Mouse (Mus musculus): Measurements from ENCODE around the gene Rapgef4.

Gene Rapgef4

DNA sequence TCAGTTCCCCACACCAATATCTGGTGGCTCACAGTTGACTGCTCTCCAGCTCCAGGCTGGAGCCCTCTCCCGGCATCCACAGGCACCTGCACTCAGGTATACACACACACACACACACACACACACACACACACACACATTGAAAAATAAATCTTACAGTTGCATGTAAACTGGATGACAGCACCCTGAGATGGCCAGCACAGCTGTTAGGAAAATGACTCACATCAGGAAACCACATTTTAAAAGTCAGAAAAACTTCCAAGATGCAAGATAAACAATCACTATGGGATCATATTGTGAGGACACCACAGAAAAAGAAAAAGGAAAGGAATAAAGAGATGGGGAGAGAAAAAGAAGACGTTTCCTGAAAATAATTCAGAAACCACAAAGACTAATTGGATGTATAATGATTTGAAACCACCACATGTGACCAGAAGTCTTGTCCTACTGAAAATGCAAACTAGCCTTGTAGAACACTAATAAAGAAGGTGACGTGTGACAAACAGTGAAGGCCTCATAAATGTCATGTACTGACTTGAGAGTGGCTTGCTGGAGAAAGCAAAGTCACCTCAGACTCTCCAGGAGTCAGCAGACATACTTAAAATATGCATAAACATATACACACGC, 297.3 kb downstream of the Rapgef4 start:
- no peak for DNase-seq (ENCODE audit: low spot score)

DNA sequence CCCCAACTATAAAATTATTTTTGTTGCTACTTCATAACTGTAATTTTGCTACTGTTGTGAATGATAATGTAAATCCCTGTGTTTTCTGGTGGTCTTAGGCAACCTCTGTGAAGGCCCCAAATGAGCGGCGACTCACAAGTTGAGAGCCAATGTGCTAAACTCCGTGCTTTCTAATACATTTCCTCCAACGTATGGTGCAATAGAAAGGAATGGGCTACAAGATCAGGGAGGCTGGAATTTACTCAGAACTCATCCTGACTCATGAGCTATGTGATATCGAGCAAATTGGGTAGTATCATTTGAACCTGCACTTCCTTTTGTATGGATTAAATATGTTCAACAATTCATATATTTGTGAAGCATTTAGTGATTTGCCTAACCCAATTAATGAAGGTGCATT, 299.5 kb downstream of the Rapgef4 start:
- DNase-seq (ENCODE audit: low spot score) = no peak

DNA sequence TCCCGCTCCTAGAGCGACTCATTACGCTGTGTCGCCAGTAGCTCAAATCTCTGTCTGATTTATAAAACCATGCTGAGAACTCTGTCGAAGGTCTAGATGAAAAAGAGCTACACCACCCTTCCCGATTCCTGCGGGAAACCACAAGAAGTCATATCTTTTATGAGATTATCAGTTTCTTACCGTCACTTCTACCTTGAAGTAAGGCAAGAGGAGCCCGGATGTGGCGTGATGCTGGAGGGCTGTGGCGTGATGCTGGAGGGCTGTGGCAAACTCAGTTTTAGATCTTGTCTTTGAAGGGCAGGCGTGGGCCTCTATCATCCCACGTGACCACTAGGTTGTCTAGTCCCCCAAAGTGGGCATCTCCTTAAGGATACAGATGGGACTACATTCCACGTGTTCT, 300.9 kb downstream of the Rapgef4 start:
- no peak for DNase-seq (ENCODE audit: low spot score)

GRCm38 (mm10) chr2:72282733-72283132, 301.7 kb downstream of the Rapgef4 start:
- DNase-seq (ENCODE audit: low spot score) = no peak

GRCm38 (mm10) chr2:72284689-72285088, 303.6 kb downstream of the Rapgef4 start:
- DNase-seq (ENCODE audit: low spot score) = no peak

- peak; percentile 66 for DNase-seq (ENCODE audit: low spot score)
Observed at GRCm38 (mm10) chr2:72285256-72285887, 304.3 kb downstream of the Rapgef4 start, which contains the start of gene Map3k20. Gene Map3k20, plus strand, starts transcription at chr2:72285637.

DNA sequence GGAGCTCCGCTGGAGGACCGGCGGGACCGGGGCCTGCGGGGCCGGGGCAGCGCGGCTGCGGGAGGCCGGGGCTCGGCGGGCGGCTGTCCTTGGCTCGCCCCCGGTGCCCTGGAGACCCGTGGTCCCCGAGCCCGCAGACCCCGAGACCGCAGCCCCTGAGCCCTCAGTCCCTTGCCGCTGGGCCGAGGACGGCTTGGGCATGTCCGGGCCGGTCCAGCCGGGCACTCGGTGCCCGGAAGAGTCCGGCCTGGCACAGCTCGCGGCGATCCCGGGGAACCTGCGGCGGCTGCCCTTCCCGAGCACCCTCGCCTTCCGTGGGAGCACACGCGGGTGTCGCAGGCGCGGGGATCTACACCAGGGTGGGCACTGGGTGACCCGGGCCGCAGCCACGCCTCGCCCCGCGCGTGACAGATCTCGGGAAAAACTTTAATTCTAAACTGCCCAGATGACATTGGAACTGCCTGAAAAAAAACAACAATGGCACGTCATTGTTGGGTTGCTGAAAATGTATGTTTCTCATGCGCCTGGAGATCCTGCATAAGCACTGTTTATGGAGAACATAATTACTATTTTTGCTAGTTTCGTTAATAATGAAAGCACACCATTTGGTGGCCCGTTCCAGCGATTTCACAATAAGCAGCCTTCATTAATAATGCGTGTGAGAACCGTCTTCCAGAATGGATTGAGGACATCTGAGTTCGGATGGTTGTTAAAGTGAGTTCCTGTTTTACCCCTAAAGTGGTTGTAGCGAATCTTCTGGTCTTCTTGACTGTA, 305.0 kb downstream of the Rapgef4 start:
- peak; percentile 15 for DNase-seq (ENCODE audit: low spot score)

GRCm38 (mm10) chr2:72287142-72287541, 306.1 kb downstream of the Rapgef4 start:
- no peak for DNase-seq (ENCODE audit: low spot score)

DNA sequence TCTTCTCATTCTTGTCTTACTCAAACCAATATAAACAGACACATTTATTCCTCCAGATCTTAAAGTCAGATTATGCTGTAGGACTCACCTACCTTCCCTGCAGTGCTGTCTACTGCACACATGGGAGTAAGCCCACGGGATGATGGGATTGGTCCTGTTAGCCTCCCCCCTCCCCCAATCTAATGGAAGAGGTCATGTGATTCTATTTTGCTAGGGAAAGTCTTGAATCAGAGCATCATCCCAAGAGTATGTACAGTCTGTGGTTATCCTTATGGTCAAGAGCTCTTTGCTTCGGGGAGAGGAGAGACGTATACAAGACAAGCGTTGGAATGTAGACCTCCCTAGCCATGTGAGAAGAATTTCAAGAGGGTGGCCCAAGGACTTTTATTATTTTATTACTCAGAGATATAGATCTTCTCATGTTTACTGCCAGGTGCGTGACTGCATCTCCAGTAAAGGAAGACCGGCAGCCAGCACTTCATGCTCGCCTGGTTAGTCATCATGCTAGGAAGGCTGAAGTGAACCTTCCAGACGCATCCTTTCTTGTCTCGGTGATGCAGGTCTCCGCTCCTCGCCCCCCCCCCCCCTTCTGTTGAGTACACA, 308.0 kb downstream of the Rapgef4 start:
- DNase-seq (ENCODE audit: low spot score) = no peak

GRCm38 (mm10) chr2:72291103-72291502, 310.1 kb downstream of the Rapgef4 start:
- DNase-seq (ENCODE audit: low spot score) = no peak

- no peak for DNase-seq (ENCODE audit: low spot score)
Observed at GRCm38 (mm10) chr2:72292573-72292972, 311.5 kb downstream of the Rapgef4 start.

- DNase-seq (ENCODE audit: low spot score) = no peak
Observed at GRCm38 (mm10) chr2:72294994-72295393, 314.0 kb downstream of the Rapgef4 start.

- no peak for DNase-seq (ENCODE audit: low spot score)
Observed at GRCm38 (mm10) chr2:72296984-72297715, 316.1 kb downstream of the Rapgef4 start.

- DNase-seq (ENCODE audit: low spot score) = peak; percentile 11
Observed at GRCm38 (mm10) chr2:72297716-72298082, 316.7 kb downstream of the Rapgef4 start.

- DNase-seq (ENCODE audit: low spot score) = peak; percentile 38
Observed at GRCm38 (mm10) chr2:72298406-72298805, 317.4 kb downstream of the Rapgef4 start.

DNA sequence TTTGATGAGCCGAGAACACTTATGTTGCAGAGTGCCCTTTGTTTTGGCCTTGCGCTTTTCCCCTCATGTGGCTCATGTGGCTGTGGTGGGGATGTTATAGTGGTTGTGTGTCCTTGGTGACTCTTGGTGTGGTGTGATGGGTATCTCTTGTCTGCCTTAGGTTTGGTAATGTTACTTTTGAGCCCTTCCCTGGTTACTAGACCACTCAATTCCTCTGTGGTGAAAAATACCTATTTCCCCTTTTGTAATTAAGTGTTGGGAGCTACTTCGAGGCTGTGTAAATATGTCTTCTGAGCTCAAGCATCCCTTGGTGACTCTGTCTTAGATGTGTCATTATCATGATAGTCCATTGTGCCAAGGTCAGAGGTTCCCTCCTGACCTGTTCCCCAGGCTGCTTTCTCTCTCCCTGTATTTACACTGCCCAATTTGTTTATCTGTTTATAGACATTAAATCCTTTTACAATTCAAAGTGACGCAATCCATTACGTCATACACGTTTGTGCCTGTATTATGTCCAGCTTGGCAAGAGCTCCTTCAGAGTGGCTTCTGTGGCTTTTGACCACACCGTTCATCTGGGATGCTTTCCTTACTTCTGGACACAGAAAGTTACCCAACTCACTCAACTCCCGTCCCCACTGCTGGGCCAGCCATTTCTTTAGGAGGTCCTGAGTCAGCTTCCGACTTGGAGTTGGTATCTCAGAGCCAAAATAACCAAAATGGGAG, 320.3 kb downstream of the Rapgef4 start:
- DNase-seq (ENCODE audit: low spot score) = no peak

DNA sequence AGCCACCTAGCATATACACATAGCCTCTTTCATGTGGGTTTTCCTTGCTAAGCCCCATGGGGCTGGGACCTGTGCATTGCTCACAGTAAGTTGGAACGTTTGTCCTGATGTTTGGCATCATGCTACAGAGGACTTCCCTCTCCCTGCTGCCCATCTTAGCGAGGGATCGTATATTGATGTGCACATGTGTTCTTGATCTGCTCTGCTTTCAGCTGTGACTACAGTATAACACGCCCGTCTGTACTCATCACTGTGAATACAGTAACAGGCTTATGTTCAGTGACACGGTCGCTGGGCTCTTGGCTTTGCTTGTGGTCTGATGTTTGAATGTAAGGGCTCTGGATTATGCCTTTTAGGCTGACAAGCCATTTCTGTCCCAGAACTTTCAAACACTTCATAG, 324.7 kb downstream of the Rapgef4 start:
- no peak for DNase-seq (ENCODE audit: low spot score)
